Mouse (Mus musculus) frontal cortex, adult 2 months (tissue): Measurements from ENCODE around the gene Hist1h2ak. TPM values are rescaled to one million over a fixed set of nuclear protein-coding genes. Genes with fewer than 3 reads are reported as not detected.

Experiments
- polyA plus RNA-seq: library from polyadenylated mRNA; depleted of rRNA; stranded (reverse); fragments of >200 nt; gene quantifications from 2 replicates; pipeline ENCODE4 v1.2.3, GENCODE M21; 2012; rRNA removed

The Hist1h2ak gene
- polyA plus RNA-seq, 1 experiment = 1.1 TPM

Other genes with a start within 250 kb of the Hist1h2ak start
- gene Zkscan8, start 222.7 kb downstream of the Hist1h2ak start, polyA plus RNA-seq = 7.9 and 8.6 TPM in 2 replicates
- not detected in 2 replicates for gene Olfr1366, start 211.0 kb downstream of the Hist1h2ak start, polyA plus RNA-seq
- gene Olfr1535, start 193.9 kb downstream of the Hist1h2ak start, polyA plus RNA-seq = not detected in 2 replicates
- 0.29 TPM in 1 of 2 replicates, not detected in the other for gene Olfr1364, start 172.1 kb downstream of the Hist1h2ak start, polyA plus RNA-seq
- not detected in 2 replicates for gene Olfr1362, start 139.8 kb downstream of the Hist1h2ak start, polyA plus RNA-seq
- gene Olfr11, start 111.3 kb downstream of the Hist1h2ak start, polyA plus RNA-seq = not detected in 2 replicates
- not detected in 2 replicates for gene Olfr1361, start 90.4 kb downstream of the Hist1h2ak start, polyA plus RNA-seq
- not detected in 2 replicates for gene Olfr1360, start 76.4 kb downstream of the Hist1h2ak start, polyA plus RNA-seq
- not detected in 2 replicates for gene Olfr1359, start 55.7 kb downstream of the Hist1h2ak start, polyA plus RNA-seq
- gene Hist1h2bl, start 37.7 kb downstream of the Hist1h2ak start, polyA plus RNA-seq = not detected in 2 replicates
- gene Hist1h2ai, start 37.4 kb downstream of the Hist1h2ak start, polyA plus RNA-seq = 1.2 and 1.5 TPM in 2 replicates
- gene Hist1h3h, start 36.2 kb downstream of the Hist1h2ak start, polyA plus RNA-seq = 1.8 TPM in 2 replicates
- 0.52 and 0.80 TPM in 2 replicates for gene Hist1h2bm, start 31.8 kb downstream of the Hist1h2ak start, polyA plus RNA-seq
- 3.3 and 4.1 TPM in 2 replicates for gene Hist1h4j, start 18.8 kb downstream of the Hist1h2ak start, polyA plus RNA-seq
- gene Hist1h4k, start 3.3 kb downstream of the Hist1h2ak start, polyA plus RNA-seq = 12.6 and 16.6 TPM in 2 replicates
- gene Hist1h2bn, start 296 bp upstream of the Hist1h2ak start, polyA plus RNA-seq = 0.82 and 1.9 TPM in 2 replicates
- gene Hist1h1b, start 26.8 kb upstream of the Hist1h2ak start, polyA plus RNA-seq = 0.18 and 0.71 TPM in 2 replicates
- 3.1 and 4.5 TPM in 2 replicates for gene Hist1h3i, start 29.5 kb upstream of the Hist1h2ak start, polyA plus RNA-seq
- not detected in 2 replicates for gene Hist1h2an, start 33.4 kb upstream of the Hist1h2ak start, polyA plus RNA-seq
- gene Hist1h2bp, start 33.6 kb upstream of the Hist1h2ak start, polyA plus RNA-seq = 0.32 and 0.57 TPM in 2 replicates
- gene Hist1h2bq, start 56.4 kb upstream of the Hist1h2ak start, polyA plus RNA-seq = 1.5 and 1.9 TPM in 2 replicates
- not detected in 2 replicates for gene Hist1h2ao, start 56.6 kb upstream of the Hist1h2ak start, polyA plus RNA-seq
- not detected in 2 replicates for gene Hist1h4m, start 57.9 kb upstream of the Hist1h2ak start, polyA plus RNA-seq
- 12.0 and 12.7 TPM in 2 replicates for gene Hist1h4n, start 78.4 kb upstream of the Hist1h2ak start, polyA plus RNA-seq
- gene Hist1h2ap, start 79.7 kb upstream of the Hist1h2ak start, polyA plus RNA-seq = 3.5 and 3.9 TPM in 2 replicates
- 0.21 and 0.96 TPM in 2 replicates for gene Hist1h2br, start 79.9 kb upstream of the Hist1h2ak start, polyA plus RNA-seq
- gene Zfp184, start 191.3 kb upstream of the Hist1h2ak start, polyA plus RNA-seq = 2.2 and 2.6 TPM in 2 replicates
- gene Pom121l2, start 227.4 kb upstream of the Hist1h2ak start, polyA plus RNA-seq = not detected in 2 replicates